Comparison of ENCODE assay signal across 25 mouse cellular contexts in the genomic region with DNA sequence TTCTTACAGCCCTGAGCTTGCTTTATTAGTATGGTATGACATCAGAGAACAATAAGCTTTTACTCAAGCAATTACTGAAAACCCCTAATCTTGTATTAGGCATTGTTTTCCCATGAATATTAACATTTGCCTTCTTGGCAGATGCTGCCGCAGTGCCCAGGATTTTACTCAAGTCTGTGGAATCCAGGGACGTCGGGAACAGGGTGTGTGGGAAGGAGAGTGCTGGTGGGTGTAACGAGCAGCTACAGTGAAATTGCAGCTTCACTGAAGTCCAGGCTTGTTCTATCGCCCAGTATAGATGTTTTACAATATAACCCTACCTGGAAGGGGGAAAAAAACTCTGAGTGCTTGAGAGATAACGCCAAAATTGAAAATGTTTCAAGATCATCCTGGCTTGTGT. TPM values are rescaled to one million over a fixed set of nuclear protein-coding genes. Genes with fewer than 3 reads are reported as not detected.
DNase-seq lines count a peak whose midpoint lies in the region; ATAC-seq and TF ChIP-seq lines count a peak whose summit lies in the region.
"Had no signal": no experiment of that assay in that cellular context is flagged by ENCODE, and none has a peak within 500 bp of the region (broad histone marks: within the 10 kb centered on the region; RNA-seq: fewer than 3 reads in every experiment).

No protein-coding gene starts in this region.

- peak; percentile 25 for DNase-seq in left cerebral cortex, adult 11 months (ENCODE audit: low spot score)
- DNase-seq in left cerebral cortex, postnatal 10 days (ENCODE audit: extremely low spot score in 1 of 2, low spot score in 2 of 2), result no peak
- peak; percentile 46 to 64 for DNase-seq in frontal cortex, postnatal 36 days (ENCODE audit: low spot score in 2 of 2)
- DNase-seq in lung, postnatal 25 days (ENCODE audit: low spot score), result no peak
- DNase-seq: adrenal gland, postnatal 10 days; cerebellum, adult 18-20 months; cerebellum, postnatal 25 days; embryo, embryonic 11 days; gastrocnemius, postnatal 36 days; heart, postnatal 4 days; lung, adult 2 months; lung, postnatal 36 days had no signal

- H3K36me3 ChIP-seq in forebrain, embryonic 16.5 days (ENCODE audit: control insufficient read depth, insufficient read depth), result no peaks in the 10 kb centered on the region
- H3K36me3 ChIP-seq in forebrain, embryonic 12.5 days (replicated peaks), result no peaks in the 10 kb centered on the region
- H3K36me3 ChIP-seq: heart, embryonic 15.5 days; hindbrain, embryonic 15.5 days; kidney, embryonic 15.5 days; limb, embryonic 12.5 days; liver, embryonic 12.5 days; midbrain, embryonic 10.5 days had no signal

- no peak for TF ChIP-seq CTCF in olfactory bulb, adult 2 months (IDR thresholded peaks at IDR 0.05; ENCODE audit: insufficient read depth, low read depth, low read length)

- peak; percentile 31; the same call in 1 of the 2 replicates for ATAC-seq in forebrain, embryonic 16.5 days
- ATAC-seq in forebrain, embryonic 12.5 days (ENCODE audit: low FRiP score), result no peak
- no peak for ATAC-seq in cerebellum, adult (ENCODE audit: insufficient number of reproducible peaks, low FRiP score, low TSS enrichment)
- ATAC-seq: intestine, embryonic 15.5 days; liver, embryonic 12.5 days had no signal

- no peak overlapping the region for H3K4me2 ChIP-seq in forebrain, embryonic 16.5 days (ENCODE audit: low read length)
- no peak overlapping the region for H3K4me2 ChIP-seq in forebrain, embryonic 12.5 days
- H3K4me2 ChIP-seq: heart, embryonic 15.5 days; hindbrain, embryonic 15.5 days; intestine, embryonic 15.5 days; kidney, embryonic 15.5 days; limb, embryonic 12.5 days; liver, embryonic 12.5 days had no signal

- intact Hi-C loops in left cerebral cortex, postnatal 10 days (cut with DNase I), result loop anchor here (5.0 kb wide), 1 partner anchor 40 kb away; no protein-coding TSS in a partner anchor

- no peak overlapping the region for H3K9ac ChIP-seq in forebrain, embryonic 16.5 days (replicated peaks; ENCODE audit: low read depth, low read length)
- H3K9ac ChIP-seq in forebrain, embryonic 12.5 days, result no peak overlapping the region
- H3K9ac ChIP-seq: heart, embryonic 15.5 days; hindbrain, embryonic 15.5 days; intestine, embryonic 15.5 days; kidney, embryonic 15.5 days; limb, embryonic 12.5 days; liver, embryonic 12.5 days had no signal

- no peak for TF ChIP-seq POLR2A in olfactory bulb, adult 2 months (IDR thresholded peaks at IDR 0.05; ENCODE audit: insufficient read depth, low read depth, low read length)

- H3K27me3 ChIP-seq in forebrain, embryonic 16.5 days (replicated peaks; ENCODE audit: control insufficient read depth, insufficient read depth, low read length), result no peaks in the 10 kb centered on the region
- no peaks in the 10 kb centered on the region for H3K27me3 ChIP-seq in forebrain, embryonic 12.5 days
- H3K27me3 ChIP-seq: heart, embryonic 15.5 days; hindbrain, embryonic 15.5 days; intestine, embryonic 15.5 days; kidney, embryonic 15.5 days; limb, embryonic 12.5 days; liver, embryonic 12.5 days had no signal

- no peaks in the 10 kb centered on the region for H3K9me3 ChIP-seq in forebrain, embryonic 16.5 days (ENCODE audit: control insufficient read depth, low read length)
- H3K9me3 ChIP-seq in forebrain, embryonic 12.5 days, result no peaks in the 10 kb centered on the region
- H3K9me3 ChIP-seq: heart, embryonic 15.5 days; hindbrain, embryonic 15.5 days; intestine, embryonic 15.5 days; limb, embryonic 12.5 days; liver, embryonic 12.5 days; midbrain, embryonic 10.5 days had no signal

- no peaks in the 10 kb centered on the region for H3K4me1 ChIP-seq in forebrain, embryonic 16.5 days (replicated peaks; ENCODE audit: control insufficient read depth, insufficient read depth, low read length)
- H3K4me1 ChIP-seq in forebrain, embryonic 12.5 days, result no peaks in the 10 kb centered on the region
- peaks cover 14% of the 10 kb centered on the region for H3K4me1 ChIP-seq in olfactory bulb, adult 2 months (ENCODE audit: control insufficient read depth, insufficient read depth, low read length)
- H3K4me1 ChIP-seq: heart, embryonic 15.5 days; hindbrain, embryonic 15.5 days; intestine, embryonic 15.5 days; kidney, embryonic 15.5 days; limb, embryonic 12.5 days; liver, embryonic 12.5 days; midbrain, embryonic 10.5 days had no signal

- H3K27ac ChIP-seq in forebrain, embryonic 16.5 days (ENCODE audit: low read length), result no peak overlapping the region
- H3K27ac ChIP-seq in forebrain, embryonic 12.5 days, result no peak overlapping the region
- H3K27ac ChIP-seq in olfactory bulb, adult 2 months (ENCODE audit: insufficient read depth, low read depth, low read length), result peak overlapping the region; percentile 3; the same call in 1 of the 2 replicates
- H3K27ac ChIP-seq: heart, embryonic 15.5 days; hindbrain, embryonic 15.5 days; intestine, embryonic 15.5 days; kidney, embryonic 15.5 days; limb, embryonic 12.5 days; liver, embryonic 12.5 days; midbrain, embryonic 10.5 days; stomach, postnatal 0 days had no signal

- WGBS in forebrain, embryonic 16.5 days, result 60% methylated on average over 6 of the region's 6 CpGs
- WGBS in forebrain, embryonic 12.5 days, result 76% methylated on average over 6 of the region's 6 CpGs
- WGBS in olfactory bulb, adult 2 months, result 29% methylated on average over 6 of the region's 6 CpGs

- no peak overlapping the region for H3K4me3 ChIP-seq in forebrain, embryonic 16.5 days (replicated peaks; ENCODE audit: low read length)
- H3K4me3 ChIP-seq in forebrain, embryonic 12.5 days (replicated peaks), result no peak overlapping the region
- H3K4me3 ChIP-seq in olfactory bulb, adult 2 months (ENCODE audit: insufficient read depth, low read depth, low read length), result no peak overlapping the region
- H3K4me3 ChIP-seq: heart, embryonic 15.5 days; hindbrain, embryonic 15.5 days; intestine, embryonic 15.5 days; kidney, embryonic 15.5 days; limb, embryonic 12.5 days; liver, embryonic 12.5 days; midbrain, embryonic 10.5 days had no signal

RNA-seq across cellular contexts. Expression of a gene that starts 32.0 kb away (rescaled TPM):
- polyA plus RNA-seq in forebrain, embryonic 16.5 days (2015; fragmentation: Nextera tagmentation; extraction: Ambion mirVana), result 0.16 and 0.28 TPM in 2 replicates
- polyA plus RNA-seq in forebrain, embryonic 12.5 days (2016; fragmentation: Nextera tagmentation; extraction: Ambion mirVana), result 0.08 and 0.18 TPM in 2 replicates
- total RNA-seq in left cerebral cortex, postnatal 10 days (2021), result 1 to 10 TPM; 1.6 to 2.1 TPM
- not detected in 2 replicates for polyA plus RNA-seq in olfactory bulb, adult 2 months (2012; ENCODE audit: insufficient read depth, insufficient read length, low replicate concordance, missing spikeins)
- total RNA-seq: monocyte, adult 5-6 weeks had no signal
- polyA plus RNA-seq: liver, embryonic 12.5 days; midbrain, embryonic 10.5 days had no signal

Comparison
In these comparisons a context has a peak if more than half of its experiments do, and no peak if none do; other contexts are left out.
1. DNase-seq: peak in left cerebral cortex, adult 11 months (single experiment) and frontal cortex, postnatal 36 days (2 of 2); none in left cerebral cortex, postnatal 10 days (0 of 2) and lung, postnatal 25 days (single experiment).